Mouse (Mus musculus): ENCODE measurements around the gene Cmpk2.
"Not testable (repeated sequence)": the region's sequence is repeated elsewhere in the genome, so short reads cannot be mapped to it uniquely, and the experiment has no call there.

The Cmpk2 gene

GRCm38 (mm10) chr12:26469098-26470041 lies at the start of gene Cmpk2:
Gene Cmpk2, plus strand, starts transcription at chr12:26469204.
- peak; percentile 84 for DNase-seq

DNA sequence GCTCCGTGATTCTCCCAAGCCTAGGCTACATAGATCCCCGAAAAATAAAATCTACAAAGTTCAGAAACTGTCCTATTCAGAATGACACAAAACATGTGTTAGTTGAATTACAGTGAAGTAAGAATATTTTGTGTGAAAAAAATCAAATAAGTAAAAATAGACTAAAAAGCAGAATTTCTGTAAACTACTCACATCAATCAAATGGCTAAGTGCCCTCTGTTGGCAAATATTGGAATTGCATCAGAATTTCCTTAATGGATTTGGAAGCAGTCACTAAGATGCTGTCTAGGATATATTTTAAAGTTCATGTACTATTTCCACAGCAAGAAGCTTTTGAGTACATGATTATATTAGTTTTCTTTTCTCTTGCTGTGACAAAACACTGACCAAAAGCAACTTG lies 44.2 kb upstream of the Cmpk2 start:
- DNase-seq = peak; percentile 68

DNA sequence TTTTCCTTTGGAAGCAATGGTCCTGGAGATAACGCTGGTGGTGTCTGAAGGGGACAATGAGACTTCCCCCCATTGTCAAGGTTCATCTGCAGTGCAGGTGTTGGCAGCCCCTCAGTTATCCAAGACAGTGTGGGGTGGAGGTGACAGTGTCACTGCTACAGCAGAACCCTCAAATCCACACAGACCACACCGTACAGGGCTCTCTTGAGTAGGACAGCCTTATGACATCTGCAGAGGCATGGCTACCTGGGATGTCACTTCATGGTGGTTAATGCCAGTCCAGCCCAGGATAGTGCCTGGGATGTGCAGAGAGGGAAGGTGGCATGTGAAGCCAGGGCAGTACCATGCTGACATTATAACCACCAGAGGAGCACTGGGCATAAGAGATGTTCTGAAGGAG lies 40.2 kb upstream of the Cmpk2 start:
- not testable (repeated sequence) for DNase-seq

- peak; percentile 58 for DNase-seq
These were observed 32.7 kb upstream of the Cmpk2 start for GRCm38 (mm10) chr12:26436334-26436733.

- no peak for DNase-seq
These were observed 31.1 kb upstream of the Cmpk2 start for GRCm38 (mm10) chr12:26437950-26438349.

DNA sequence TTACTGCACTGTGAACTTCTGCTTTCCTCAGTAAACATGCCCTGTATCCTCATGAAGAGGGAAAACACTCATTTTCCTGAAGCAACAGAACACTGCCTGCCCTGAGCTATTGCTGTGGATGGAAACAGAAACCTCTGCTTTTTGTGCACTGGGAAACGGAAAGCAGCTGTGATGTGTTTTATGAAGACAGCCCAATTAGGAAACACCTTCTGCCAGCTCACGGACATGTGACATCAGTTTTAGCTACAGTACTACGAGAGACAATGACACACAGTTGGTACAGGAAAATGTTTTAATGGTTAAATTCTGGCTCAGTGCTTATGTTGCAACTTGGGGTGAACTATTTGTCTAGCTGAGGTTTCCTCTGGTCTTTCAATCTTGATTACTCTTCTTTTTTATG lies 29.6 kb upstream of the Cmpk2 start:
- no peak for DNase-seq

- DNase-seq = peak; percentile 88
These were observed 24.9 kb upstream of the Cmpk2 start for GRCm38 (mm10) chr12:26444054-26444453.

GRCm38 (mm10) chr12:26444511-26444910 lies 24.5 kb upstream of the Cmpk2 start:
- no peak for DNase-seq

- no peak for DNase-seq
These were observed 22.5 kb upstream of the Cmpk2 start for GRCm38 (mm10) chr12:26446377-26447045.

- DNase-seq = no peak
These were observed 19.5 kb upstream of the Cmpk2 start for GRCm38 (mm10) chr12:26449483-26449882.

- DNase-seq = no peak
These were observed 17.9 kb upstream of the Cmpk2 start for GRCm38 (mm10) chr12:26451150-26451549.

DNA sequence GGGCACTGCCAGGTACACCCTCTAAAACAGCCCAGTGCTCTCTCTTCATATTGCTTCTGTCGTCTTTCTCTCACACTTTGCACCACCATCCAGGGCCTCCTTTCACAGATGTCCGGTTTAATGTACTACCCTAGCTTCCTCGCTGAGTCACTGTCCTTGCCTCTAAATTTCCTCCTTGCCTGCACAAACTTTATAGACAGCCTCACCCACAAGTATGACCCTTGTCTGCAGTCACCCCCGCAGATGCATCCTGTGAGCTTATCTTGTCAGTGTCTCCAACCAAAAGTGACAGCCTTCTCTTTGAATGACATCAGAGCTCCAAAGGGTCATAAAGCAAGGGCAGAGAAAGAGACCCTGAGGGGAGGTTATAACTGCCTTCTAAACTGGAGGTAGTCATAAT lies 16.1 kb upstream of the Cmpk2 start:
- no peak for DNase-seq

DNA sequence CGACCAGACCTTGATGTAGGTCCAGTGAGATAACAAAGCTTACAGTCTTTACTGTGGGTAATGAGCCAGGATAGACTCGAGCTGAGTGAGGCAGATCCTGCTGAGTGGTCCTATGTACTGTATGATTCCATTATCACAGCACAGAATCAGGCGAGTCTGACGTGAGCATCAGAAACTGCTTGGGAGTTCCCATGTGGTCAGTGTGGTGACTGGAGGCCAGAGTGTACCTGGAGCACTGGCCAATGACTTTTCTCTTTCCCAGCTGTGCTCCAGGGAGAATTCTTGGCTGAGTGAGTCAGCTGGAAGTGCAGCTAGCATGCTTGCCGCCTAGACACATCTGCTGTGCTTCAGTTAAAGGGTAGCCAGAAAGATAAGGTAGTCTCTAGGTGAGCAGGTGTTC lies 14.3 kb upstream of the Cmpk2 start:
- DNase-seq = no peak

- peak; percentile 77 for DNase-seq
These were observed 12.8 kb upstream of the Cmpk2 start, which contains the start of gene Rsad2 for GRCm38 (mm10) chr12:26456028-26456698. Gene Rsad2, minus strand, starts transcription at chr12:26456452.

GRCm38 (mm10) chr12:26460091-26460490 lies 8.9 kb upstream of the Cmpk2 start:
- DNase-seq = peak; percentile 32

- DNase-seq = no peak
These were observed 3.4 kb upstream of the Cmpk2 start for GRCm38 (mm10) chr12:26465600-26465999.

GRCm38 (mm10) chr12:26470042-26470409 lies 1.0 kb downstream of the Cmpk2 start:
- DNase-seq = no peak

GRCm38 (mm10) chr12:26471376-26471775 lies 2.4 kb downstream of the Cmpk2 start:
- DNase-seq = no peak

DNA sequence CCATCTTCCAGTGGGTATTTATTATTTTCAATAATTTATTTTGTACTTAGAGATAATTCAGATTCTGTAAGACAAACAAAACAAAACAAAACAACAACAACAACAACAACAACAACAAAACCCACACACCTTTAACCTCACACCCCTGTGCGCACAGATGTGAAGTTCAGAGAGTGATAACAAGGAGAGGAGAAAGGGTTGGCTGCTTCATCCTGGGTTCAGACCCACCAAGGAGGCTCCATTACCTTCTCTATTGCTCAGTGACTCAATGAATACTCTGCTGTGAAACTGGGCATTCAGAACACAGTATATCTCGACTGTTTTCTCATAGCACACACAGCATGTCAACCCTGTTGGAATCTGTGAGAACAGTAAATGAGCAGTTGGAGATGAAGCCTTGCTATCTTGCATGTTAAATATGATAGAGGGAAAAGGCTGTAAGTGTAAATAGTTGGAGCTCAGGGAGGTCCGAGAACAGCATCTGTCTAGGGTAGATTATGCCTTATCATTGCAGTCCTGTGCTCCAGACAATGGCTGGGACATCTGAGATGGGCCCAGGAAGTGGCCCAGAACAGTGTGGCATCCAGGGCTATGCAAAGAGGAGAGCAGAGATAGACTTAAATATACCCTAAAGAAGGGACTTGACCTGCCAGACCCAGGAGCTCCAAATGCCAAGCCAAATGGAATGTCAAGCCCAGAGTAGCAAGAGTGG lies 3.9 kb downstream of the Cmpk2 start:
- DNase-seq = no peak

DNA sequence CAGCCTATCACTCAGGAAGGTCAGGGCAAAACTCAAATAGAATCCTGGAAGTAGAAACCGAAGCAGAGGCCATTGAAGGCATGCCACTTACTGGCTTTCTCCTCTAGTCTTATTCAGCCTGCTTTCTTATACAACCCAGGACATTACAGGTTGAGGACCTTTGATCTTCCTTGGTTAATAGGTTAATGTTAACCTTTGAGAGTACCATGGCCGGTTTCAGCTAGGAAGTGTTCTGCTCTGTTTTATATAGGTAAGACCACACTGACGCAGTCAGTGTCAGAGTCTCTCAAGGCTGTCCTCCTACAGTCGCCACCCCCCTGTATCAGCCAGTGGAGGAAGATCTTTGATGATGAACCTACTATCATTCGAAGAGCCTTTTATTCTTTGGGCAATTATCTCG lies 4.7 kb downstream of the Cmpk2 start:
- DNase-seq = no peak

DNA sequence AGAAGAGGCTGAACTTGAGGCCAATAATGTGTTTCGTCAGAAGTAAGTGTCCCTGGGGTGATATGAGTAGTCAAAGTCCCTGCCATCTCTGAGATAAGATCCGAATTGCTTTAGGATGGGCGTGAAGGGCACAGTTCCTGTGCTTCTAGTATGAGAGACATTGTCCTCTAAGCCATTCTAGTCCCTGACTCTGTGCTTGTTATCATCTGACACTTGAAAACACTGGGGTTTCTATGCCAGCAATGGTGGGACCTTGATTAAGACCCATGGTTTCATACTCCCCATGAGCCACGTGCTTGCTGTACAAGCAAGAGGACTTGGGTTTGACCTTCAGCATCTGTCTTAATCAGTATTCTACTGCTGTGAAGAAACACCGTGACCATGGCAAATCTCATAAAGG lies 8.2 kb downstream of the Cmpk2 start:
- DNase-seq = no peak

DNA sequence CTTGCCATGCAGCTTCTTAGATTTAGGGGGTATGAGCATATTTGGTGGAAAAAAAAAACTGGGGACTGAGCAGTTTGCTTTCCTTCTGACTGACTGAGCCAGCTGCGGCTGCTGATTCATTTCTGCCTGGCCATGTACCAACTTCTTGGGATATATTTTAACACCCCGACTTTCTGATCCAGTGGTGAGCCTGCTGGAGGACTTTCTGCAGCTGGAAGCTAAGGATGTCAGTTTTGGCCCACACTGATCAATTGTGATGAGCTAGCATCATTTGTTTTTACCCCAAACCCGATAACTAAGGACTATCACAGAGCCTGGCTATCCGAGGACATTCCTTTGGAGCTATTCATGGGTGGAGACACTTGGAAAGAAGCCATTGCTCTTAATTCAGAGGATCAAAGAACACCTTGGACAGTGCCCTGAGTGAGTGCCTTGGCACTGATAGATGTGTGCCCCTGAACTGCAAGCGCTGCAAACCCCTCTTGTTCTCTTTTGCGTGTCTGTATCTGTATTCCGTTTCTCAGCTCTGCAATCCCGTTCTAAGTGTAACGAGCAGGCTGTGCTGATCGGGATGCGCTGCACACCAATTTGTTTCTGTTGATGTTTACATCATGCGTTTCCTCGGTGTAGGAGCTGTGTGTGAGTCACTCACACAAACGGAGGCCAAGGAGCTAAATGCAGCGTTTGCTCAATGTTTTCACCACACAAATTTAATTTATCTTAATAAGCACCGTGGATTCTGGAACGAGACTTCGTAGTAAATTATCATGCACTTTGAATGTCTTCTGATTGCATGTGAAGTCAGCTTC lies 9.4 kb downstream of the Cmpk2 start:
- DNase-seq = peak; percentile 62
